Mouse (Mus musculus) midbrain, embryonic 12.5 days (tissue): Measurements from ENCODE around the gene Gm49711. TPM values are rescaled to one million over a fixed set of nuclear protein-coding genes. Genes with fewer than 3 reads are reported as not detected.

Experiments
- ATAC-seq: fragments of 200-750 bp; cut with Nextera tagmentation; 2 replicates; pipeline ENCODE4 v1.8.0; 2017; ENCODE audit warnings: low read depth, moderate TSS enrichment, moderate library complexity; ENCODE audit not compliant: low FRiP score
- H3K27ac ChIP-seq: fragments of 300-500 bp; sonication (generic); replicated peaks from 2 replicates; pipeline ENCODE4 v1.5.1; 2016; ENCODE audit warnings: mild to moderate bottlenecking
- H3K27me3 ChIP-seq: fragments of 300-500 bp; sonication (generic); 2 replicates; pipeline ENCODE4 v1.6.1; 2016; ENCODE audit warnings: mild to moderate bottlenecking
- H3K36me3 ChIP-seq: fragments of 300-500 bp; sonication (generic); 2 replicates; pipeline ENCODE4 v1.6.1; 2016
- H3K4me1 ChIP-seq: fragments of 300-500 bp; sonication (generic); 2 replicates; pipeline ENCODE4 v1.6.1; 2016
- H3K4me2 ChIP-seq: fragments of 300-500 bp; sonication (generic); replicated peaks from 2 replicates; pipeline ENCODE4 v1.6.1; 2016; ENCODE audit warnings: mild to moderate bottlenecking, moderate library complexity
- H3K4me3 ChIP-seq: fragments of 300-500 bp; sonication (generic); 2 replicates; pipeline ENCODE4 v1.5.1; 2016; ENCODE audit warnings: mild to moderate bottlenecking
- H3K9ac ChIP-seq: fragments of 300-500 bp; sonication (generic); replicated peaks from 2 replicates; pipeline ENCODE4 v1.6.1; 2016; ENCODE audit warnings: mild to moderate bottlenecking, moderate library complexity
- H3K9me3 ChIP-seq: fragments of 300-500 bp; sonication (generic); 2 replicates; pipeline ENCODE4 v1.6.1; 2016; ENCODE audit warnings: mild to moderate bottlenecking
- WGBS: fragments of 180-500 bp; shearing (Covaris S2); methylation state at CpG from one replicate; pipeline ENCODE4 v1.1.7; 2016; 5-methylcytosine and 5-hydroxymethylcytosine counted together
- polyA plus RNA-seq: library from polyadenylated mRNA; unstranded; fragments of >200 nt; fragmentation: Nextera tagmentation; extraction: Ambion mirVana; gene quantifications from 2 replicates; pipeline ENCODE4 v1.2.1, GENCODE M21; 2016

Gm49711 gene
- not detected in 2 replicates for polyA plus RNA-seq

DNA sequence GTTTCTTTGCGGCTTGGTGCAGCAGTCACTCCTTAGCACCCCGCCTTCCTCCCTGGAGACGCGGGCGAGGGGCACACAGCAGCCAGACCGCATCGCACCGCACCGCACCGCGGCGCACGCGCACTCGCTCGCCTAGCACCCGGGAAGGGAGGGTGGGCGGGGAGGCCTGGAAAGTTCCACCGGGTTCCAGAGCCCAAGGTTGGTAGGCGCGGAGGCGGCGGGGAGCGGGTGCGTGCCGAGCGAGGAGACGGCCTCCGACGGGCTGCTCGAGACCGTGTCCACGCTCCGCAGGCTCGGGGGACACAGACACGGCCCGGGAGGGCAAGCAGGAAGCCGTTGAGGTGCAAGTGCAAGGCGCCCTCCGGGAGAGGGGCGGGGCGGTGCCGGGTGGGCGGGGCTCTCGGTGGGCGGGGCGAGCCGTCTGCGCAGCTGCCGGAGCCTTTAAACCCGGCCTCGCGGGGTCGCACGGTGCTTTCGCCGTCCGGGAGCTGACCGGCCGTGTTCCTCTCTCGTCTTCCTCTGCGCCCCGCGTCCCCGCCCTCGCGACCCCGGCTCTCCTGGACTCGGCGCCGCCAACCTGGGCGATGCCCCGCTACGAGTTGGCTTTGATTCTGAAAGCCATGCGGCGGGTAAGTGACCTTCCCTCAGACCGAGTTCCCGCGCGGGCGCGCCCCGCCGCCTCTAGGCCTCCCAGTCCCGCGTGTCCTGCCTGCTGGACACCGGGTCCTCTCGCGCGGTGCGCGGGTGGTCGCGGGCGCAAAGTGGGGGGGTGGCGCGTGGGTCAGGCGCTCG, at the start of gene Gm49711, which contains the start of the genes Mrps6 and Slc5a3:
Gene Gm49711 (plus strand): TSS at position 465 of the 792 bp plus-strand sequence.
Gene Mrps6 (plus strand): TSS at position 419 of the 792 bp plus-strand sequence.
Gene Slc5a3 (plus strand): TSS at position 471 of the 792 bp plus-strand sequence.
- peak; percentile 91 for ATAC-seq
- peak within 1 kb of the TSS; percentile 95 for H3K9ac ChIP-seq
- peaks cover 11% of the 10 kb centered on the region for H3K9me3 ChIP-seq
- peak within 1 kb of the TSS; percentile 80 for H3K4me3 ChIP-seq
- H3K27ac ChIP-seq: peak within 1 kb of the TSS; percentile 77
- peaks cover 20% of the 10 kb centered on the region for H3K36me3 ChIP-seq
- under 1% methylated on average over 76 of the region's 99 CpGs for WGBS
- H3K4me2 ChIP-seq: peak within 1 kb of the TSS; percentile 94
- H3K27me3 ChIP-seq: peaks cover 4% of the 10 kb centered on the region; the same call in 1 of the 2 replicates
- peaks cover 26% of the 10 kb centered on the region for H3K4me1 ChIP-seq

DNA sequence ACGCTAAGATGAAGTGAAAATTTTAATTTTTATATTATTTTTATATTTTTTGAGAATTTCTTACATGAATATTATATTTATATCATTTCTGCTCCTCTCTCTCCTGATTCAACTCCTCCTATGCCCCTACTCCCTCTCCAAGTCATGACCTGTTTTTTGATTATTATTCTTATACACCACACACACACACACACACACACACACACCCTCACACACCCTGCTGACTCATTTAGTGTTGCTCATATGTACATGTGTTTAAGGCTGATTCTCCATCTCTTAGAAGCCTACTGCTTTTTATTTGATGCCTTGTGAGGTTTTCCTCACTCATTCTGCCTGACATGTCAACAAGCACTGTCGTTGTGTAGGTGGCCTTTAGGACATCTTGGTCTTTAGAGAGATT, 48.5 kb upstream of the Gm49711 start:
- Histone ChIP-seq H3K27me3 (no peaks in the 10 kb centered on the region), H3K27ac (no peak overlapping the region), H3K4me1 (no peaks in the 10 kb centered on the region), H3K9me3 (0 out of 2 replicates have a peak, but pooled peaks cover 3% of the 10 kb centered on the region), H3K36me3 (no peaks in the 10 kb centered on the region), H3K9ac (no peak overlapping the region), H3K4me2 (no peak overlapping the region), H3K4me3 (no peak overlapping the region)
- ATAC-seq: no peak
- 92% methylated on average over 2 of the region's 2 CpGs for WGBS

DNA sequence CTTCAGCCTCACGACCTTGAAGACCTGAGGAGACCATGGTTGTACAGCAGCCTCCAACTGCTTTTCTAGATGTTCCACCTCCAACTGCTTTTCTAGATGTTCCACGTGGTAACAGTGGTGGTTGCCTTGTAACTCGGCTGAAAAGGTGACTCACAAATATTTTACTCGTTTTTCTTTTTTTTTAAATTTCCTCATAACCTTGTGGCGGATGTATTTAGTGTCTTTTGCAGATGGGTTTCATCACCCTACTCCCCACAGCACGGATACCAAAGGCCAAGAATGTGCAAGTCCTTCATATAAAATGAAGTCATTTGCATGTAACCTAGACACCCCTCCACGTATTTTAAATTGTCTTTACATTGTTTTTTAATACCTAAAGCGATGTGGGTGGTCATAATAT, 41.3 kb upstream of the Gm49711 start:
- Histone ChIP-seq H3K9ac (no peak overlapping the region), H3K36me3 (no peaks in the 10 kb centered on the region), H3K27ac (no peak overlapping the region), H3K4me1 (peaks cover 13% of the 10 kb centered on the region), H3K9me3 (no peaks in the 10 kb centered on the region), H3K4me3 (no peak overlapping the region), H3K27me3 (no peaks in the 10 kb centered on the region), H3K4me2 (no peak overlapping the region)
- no peak for ATAC-seq
- 91% methylated on average over 8 of the region's 8 CpGs for WGBS

DNA sequence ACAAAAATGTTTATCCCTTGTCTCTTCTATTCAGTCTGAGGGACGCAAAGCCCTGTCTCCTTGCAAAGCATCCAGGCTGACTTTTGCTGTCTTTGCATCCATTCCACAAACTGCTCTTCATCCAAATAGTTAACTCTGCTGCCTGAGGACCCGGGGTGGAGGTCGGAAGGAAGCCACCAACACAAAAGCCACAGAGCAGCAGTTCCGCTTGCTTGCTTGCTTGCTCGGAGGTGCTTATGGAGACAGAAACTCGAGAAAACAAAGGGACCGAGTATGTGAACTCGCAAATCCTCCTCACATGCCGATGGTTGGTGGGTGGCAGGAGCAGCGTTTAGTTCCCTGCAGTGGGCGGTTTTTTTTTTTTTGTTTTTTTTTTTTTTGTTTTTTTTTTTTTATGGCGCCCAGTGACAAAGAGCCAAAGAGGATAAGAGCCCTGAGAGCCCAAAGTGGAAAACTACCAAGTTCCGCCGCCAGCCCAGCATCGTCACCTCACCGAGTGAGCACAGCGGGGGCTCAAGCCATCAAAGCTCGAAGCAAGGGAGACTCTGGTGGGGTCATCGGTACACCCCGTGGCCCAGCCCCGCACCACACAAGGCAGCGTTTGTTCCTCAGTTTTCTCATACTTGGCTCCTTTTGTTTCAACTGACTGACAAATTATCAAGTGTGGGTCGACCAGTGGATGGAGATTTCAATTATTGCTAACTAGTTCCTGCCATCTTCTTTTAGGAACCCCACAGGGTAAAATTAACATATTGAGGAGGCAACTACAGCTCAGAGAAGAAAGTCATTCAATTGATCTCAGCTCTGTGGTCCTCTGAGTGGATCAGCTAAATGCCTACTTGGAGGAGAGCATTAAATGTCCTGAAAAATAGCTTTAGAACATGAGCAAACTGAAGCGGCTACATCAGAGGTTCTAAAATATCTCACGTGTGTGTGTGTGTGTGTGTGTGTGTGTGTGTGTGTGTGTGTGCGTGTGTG, 38.7 kb upstream of the Gm49711 start:
- Histone ChIP-seq H3K36me3 (no peaks in the 10 kb centered on the region), H3K27ac (0 out of 2 replicates have a peak overlapping the region, but pooled peaks have one; percentile 46), H3K4me2 (peak overlapping the region; percentile 53), H3K27me3 (no peaks in the 10 kb centered on the region), H3K9ac (peak overlapping the region; percentile 41), H3K4me1 (peaks cover 16% of the 10 kb centered on the region), H3K9me3 (no peaks in the 10 kb centered on the region), H3K4me3 (peak overlapping the region; percentile 31)
- 8% methylated on average over 26 of the region's 26 CpGs for WGBS
- ATAC-seq: peak; percentile 71

DNA sequence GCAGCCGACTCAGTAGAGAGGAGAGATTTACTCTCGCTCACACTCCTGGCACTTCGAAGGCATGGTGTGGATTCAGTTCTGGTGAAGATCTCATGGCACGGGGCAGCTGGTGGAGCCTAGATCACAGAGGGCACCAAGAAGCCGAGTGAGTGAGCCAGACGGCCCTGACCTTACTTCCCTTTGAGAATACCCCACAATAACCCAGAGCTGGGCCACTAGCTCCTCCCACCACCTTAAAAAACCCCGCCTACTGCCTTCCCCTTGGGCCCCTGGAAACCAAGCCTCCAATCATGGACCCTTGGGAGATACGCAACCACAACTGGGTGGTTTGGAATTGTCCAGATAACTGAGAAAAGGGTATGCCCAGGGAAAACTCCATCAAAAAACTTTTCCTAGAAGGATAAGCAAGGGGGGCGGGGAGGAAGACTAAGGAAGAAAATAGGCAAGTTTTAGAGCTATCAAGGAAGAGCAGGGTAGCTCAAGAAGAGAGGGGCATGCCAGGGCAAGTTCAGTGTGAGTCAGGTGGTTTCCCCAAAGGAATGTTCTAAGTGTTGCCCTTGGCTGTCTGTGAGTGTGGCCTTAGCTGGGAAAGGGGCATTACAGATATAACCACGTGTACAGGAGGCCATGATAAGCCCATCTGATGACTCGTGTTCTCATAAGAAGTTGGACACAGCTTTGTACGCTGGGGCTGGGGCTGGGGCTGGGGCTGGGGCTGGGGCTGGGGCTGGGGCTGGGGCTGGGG, 36.3 kb upstream of the Gm49711 start:
- no peak for ATAC-seq
- no peaks in the 10 kb centered on the region for H3K36me3 ChIP-seq
- H3K9me3 ChIP-seq: no peaks in the 10 kb centered on the region
- no peaks in the 10 kb centered on the region for H3K27me3 ChIP-seq
- H3K27ac ChIP-seq: no peak overlapping the region
- no peak overlapping the region for H3K9ac ChIP-seq
- no peak overlapping the region for H3K4me3 ChIP-seq
- peaks cover 16% of the 10 kb centered on the region for H3K4me1 ChIP-seq
- H3K4me2 ChIP-seq: no peak overlapping the region
- WGBS: 93% methylated on average over 12 of the region's 12 CpGs

DNA sequence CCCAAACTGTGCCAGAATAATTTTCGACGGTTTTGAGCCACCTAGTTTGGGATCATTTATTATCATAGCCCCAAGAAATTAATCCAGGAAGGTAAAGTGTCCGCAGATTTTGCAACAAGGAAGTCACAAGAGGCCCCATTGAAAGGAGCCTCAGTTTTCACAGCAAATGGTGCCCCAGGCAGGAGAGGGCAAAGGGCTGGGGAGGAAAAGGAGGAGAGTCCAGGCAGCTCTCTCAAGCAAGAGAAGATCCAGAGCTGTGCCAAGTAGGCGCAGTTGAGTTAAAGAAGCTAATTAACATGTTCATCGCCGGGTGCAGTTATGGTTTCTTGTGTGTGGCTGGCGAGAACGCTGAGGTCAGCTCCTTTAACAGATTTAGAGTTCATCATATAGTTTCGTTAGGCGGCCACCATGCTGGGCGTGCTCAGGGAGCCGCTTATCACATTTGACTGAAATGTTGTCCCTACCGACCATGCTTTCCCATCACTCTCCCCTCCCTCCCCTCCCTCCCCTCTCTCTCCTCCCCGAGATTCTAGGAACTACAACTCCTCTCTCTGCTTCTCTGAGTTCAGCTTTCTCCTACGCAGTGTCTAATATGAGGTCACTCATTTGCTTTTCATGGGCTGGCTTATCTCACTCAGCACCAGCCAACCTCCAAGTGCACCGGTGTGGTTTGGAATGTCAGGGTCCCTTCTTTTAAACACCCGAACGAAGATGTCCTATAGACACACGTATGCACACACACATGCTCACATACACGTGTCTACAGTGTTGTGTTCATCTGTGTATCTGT, 35.4 kb upstream of the Gm49711 start:
- WGBS: 78% methylated on average over 20 of the region's 20 CpGs
- no peak overlapping the region for H3K4me2 ChIP-seq

DNA sequence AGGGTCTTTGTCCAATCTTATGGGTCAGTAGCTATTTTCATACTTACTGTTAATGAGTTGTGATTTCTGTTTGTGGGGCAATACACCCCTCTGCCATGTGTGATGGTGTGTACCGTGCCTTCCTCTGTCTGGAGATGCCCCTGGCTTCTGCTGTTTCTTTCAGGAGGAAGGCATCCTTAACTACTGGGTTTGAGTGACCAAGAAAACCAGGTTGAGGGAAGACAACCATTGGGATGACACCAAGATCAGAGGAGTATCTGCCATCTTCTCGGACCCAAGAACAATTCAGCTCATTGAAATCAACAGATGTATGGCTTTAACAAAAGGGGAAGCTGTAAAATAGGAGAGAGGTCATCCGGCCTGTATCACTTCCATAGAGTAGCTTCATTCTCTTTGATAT, 24.8 kb upstream of the Gm49711 start:
- Histone ChIP-seq H3K9ac (no peak overlapping the region), H3K27ac (no peak overlapping the region), H3K4me3 (no peak overlapping the region), H3K4me1 (no peaks in the 10 kb centered on the region), H3K36me3 (no peaks in the 10 kb centered on the region), H3K27me3 (no peaks in the 10 kb centered on the region), H3K9me3 (no peaks in the 10 kb centered on the region), H3K4me2 (no peak overlapping the region)
- WGBS: 85% methylated on average over 3 of the region's 3 CpGs
- ATAC-seq: no peak

More for the DNA sequence above, 35.4 kb upstream of the Gm49711 start:
- Histone ChIP-seq H3K9ac (no peak overlapping the region), H3K36me3 (no peaks in the 10 kb centered on the region), H3K4me1 (peaks cover 16% of the 10 kb centered on the region), H3K4me3 (no peak overlapping the region), H3K9me3 (no peaks in the 10 kb centered on the region), H3K27me3 (no peaks in the 10 kb centered on the region), H3K27ac (no peak overlapping the region)
- no peak for ATAC-seq

DNA sequence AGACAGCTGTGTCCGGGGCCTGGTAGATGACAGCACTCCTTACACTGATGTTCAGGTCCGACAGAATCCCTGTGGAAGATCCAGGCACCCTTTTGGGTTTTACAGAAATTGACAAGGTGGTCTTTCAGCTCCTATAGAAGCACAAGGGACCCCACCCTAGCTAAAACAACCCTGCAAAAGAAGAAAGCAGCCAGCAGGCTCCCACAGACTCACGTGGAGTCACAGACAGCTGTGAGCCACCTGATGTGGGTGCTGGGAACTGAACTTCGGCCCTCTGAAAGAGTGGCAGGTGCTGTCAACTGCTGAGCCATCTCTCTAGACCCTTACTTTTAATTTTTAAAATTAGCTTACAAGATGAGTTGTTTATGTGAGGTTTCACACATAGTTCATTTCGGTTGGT, 23.4 kb upstream of the Gm49711 start:
- H3K9ac ChIP-seq: no peak overlapping the region
- no peak overlapping the region for H3K27ac ChIP-seq
- no peak for ATAC-seq
- H3K9me3 ChIP-seq: no peaks in the 10 kb centered on the region
- 69% methylated on average over 5 of the region's 5 CpGs for WGBS
- no peaks in the 10 kb centered on the region for H3K27me3 ChIP-seq
- H3K4me1 ChIP-seq: no peaks in the 10 kb centered on the region
- no peak overlapping the region for H3K4me3 ChIP-seq
- no peak overlapping the region for H3K4me2 ChIP-seq
- H3K36me3 ChIP-seq: no peaks in the 10 kb centered on the region

DNA sequence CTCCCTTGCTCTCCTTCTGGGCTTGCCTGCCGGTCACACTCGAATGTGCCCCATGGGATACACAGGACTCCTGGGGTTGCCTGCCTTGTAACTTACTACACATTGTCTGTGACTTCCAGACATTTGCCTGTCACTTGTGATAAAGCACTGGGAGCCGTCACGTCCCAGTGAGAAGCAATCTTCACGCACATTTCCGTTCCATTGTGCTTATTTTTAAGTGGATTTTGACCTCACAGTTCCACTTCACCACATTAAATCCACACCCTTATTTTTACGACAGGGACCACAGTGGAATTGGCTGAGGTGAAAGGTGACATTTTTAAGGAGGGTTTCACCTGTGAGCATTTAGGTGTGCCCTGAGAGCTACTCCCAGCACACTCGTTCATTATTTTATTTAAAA, 21.4 kb upstream of the Gm49711 start:
- Histone ChIP-seq H3K9ac (no peak overlapping the region), H3K4me3 (no peak overlapping the region), H3K27ac (no peak overlapping the region), H3K4me1 (no peaks in the 10 kb centered on the region), H3K4me2 (no peak overlapping the region), H3K27me3 (no peaks in the 10 kb centered on the region), H3K36me3 (no peaks in the 10 kb centered on the region), H3K9me3 (no peaks in the 10 kb centered on the region)
- no peak for ATAC-seq
- 64% methylated on average over 8 of the region's 8 CpGs for WGBS

DNA sequence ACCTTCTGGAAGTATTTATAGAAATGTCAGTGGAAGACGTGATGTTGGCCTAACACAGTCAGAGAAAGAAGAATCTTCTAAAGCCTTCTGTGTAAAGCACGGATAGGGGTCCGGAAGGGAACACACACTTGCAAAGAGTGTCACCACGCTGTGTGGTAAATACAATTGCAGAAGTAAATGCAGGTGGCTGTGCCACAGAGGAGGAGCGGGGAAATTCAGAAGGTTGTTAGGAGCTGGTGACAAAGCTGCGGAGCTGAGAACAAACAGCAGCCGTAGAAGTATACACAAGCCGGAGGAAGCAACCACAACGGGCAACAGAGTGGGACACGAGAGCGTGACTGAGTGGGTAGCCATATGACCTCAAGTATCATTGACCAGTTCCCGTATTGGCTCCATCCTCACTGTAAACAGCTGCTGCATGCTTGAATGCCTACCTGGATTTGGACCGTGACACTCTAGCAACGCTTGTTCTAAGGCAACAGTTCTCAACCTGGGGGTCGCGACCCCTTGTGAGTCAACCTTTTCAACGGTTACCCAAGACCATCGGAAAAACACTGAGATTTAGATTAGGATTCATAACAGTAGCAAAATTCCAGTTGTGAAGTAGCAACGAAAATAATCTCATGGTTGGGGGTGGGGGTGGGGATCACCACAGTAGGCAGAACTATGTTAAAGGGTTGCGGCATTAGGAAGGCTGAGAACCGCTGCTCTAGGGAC, 20.1 kb upstream of the Gm49711 start:
- Histone ChIP-seq H3K4me2 (no peak overlapping the region), H3K9ac (no peak overlapping the region), H3K9me3 (no peaks in the 10 kb centered on the region), H3K36me3 (no peaks in the 10 kb centered on the region), H3K4me3 (no peak overlapping the region), H3K4me1 (no peaks in the 10 kb centered on the region), H3K27ac (no peak overlapping the region), H3K27me3 (no peaks in the 10 kb centered on the region)
- 91% methylated on average over 21 of the region's 21 CpGs for WGBS
- no peak for ATAC-seq
